Mouse (Mus musculus) limb, embryonic 11.5 days (tissue): ENCODE measurements around the gene Shtn1. TPM values are rescaled to one million over a fixed set of nuclear protein-coding genes. Genes with fewer than 3 reads are reported as not detected.

Source experiments
- ATAC-seq: fragments of 200-750 bp; cut with Nextera tagmentation; 2 replicates; pipeline ENCODE4 v1.8.0; 2017; ENCODE audit warnings: low read depth; ENCODE audit not compliant: insufficient number of reproducible peaks, low FRiP score, low TSS enrichment
- DNase-seq: peaks from one replicate; pipeline ENCODE4 v3.0.0-alpha.2; 2015; ENCODE audit warnings: low spot score
- H3K27ac ChIP-seq: fragments of 300-500 bp; sonication (generic); replicated peaks from 2 replicates; pipeline ENCODE4 v1.5.1; 2014; ENCODE audit warnings: low read depth, mild to moderate bottlenecking, low read length
- H3K27me3 ChIP-seq: fragments of 300-500 bp; sonication (generic); 2 replicates; pipeline ENCODE4 v1.6.1; 2014; ENCODE audit warnings: mild to moderate bottlenecking, low read length, mixed read lengths; ENCODE audit not compliant: control insufficient read depth, insufficient read depth
- H3K36me3 ChIP-seq: fragments of 300-500 bp; sonication (generic); 2 replicates; pipeline ENCODE4 v1.6.1; 2014; ENCODE audit warnings: mild to moderate bottlenecking, low read length, moderate library complexity, mixed read lengths; ENCODE audit not compliant: control insufficient read depth, insufficient read depth
- H3K4me1 ChIP-seq: fragments of 300-500 bp; sonication (generic); 2 replicates; pipeline ENCODE4 v1.6.1; 2014; ENCODE audit warnings: low read length, mixed read lengths; ENCODE audit not compliant: control insufficient read depth, insufficient read depth
- H3K4me2 ChIP-seq: fragments of 300-500 bp; sonication (generic); 2 replicates; pipeline ENCODE4 v1.6.1; 2014; ENCODE audit warnings: low read depth, mild to moderate bottlenecking, moderate library complexity; ENCODE audit not compliant: severe bottlenecking
- H3K4me3 ChIP-seq: fragments of 300-500 bp; sonication (generic); 2 replicates; pipeline ENCODE4 v1.5.1; 2014; ENCODE audit warnings: low read depth, low read length
- H3K9ac ChIP-seq: fragments of 300-500 bp; sonication (generic); 2 replicates; pipeline ENCODE4 v1.6.1; 2014; ENCODE audit warnings: mild to moderate bottlenecking, low read length
- H3K9me3 ChIP-seq: fragments of 300-500 bp; sonication (generic); 2 replicates; pipeline ENCODE4 v1.6.1; 2016; ENCODE audit warnings: low read length; ENCODE audit not compliant: control insufficient read depth
- WGBS: fragments of 180-500 bp; shearing (Covaris S2); extraction: QIAGEN DNeasy Blood & Tissue Kit; methylation state at CpG from one replicate; pipeline ENCODE4 v1.1.7; 2014; 5-methylcytosine and 5-hydroxymethylcytosine counted together
- polyA plus RNA-seq: library from polyadenylated mRNA; unstranded; fragments of >200 nt; fragmentation: Nextera tagmentation; extraction: Ambion mirVana; gene quantifications from 2 replicates; pipeline ENCODE4 v1.2.1, GENCODE M21; 2014

Shtn1 gene
- polyA plus RNA-seq, 1 experiment from 2014 or later = 0.71 TPM

GRCm38 (mm10) chr19:58951521-58951920 is 124.4 kb downstream of the Shtn1 start:
- Histone ChIP-seq H3K9ac (no peak overlapping the region), H3K9me3 (no peaks in the 10 kb centered on the region), H3K4me3 (no peak overlapping the region), H3K4me2 (no peak overlapping the region), H3K4me1 (no peaks in the 10 kb centered on the region), H3K36me3 (no peaks in the 10 kb centered on the region), H3K27me3 (no peaks in the 10 kb centered on the region), H3K27ac (no peak overlapping the region)
- no peak for DNase-seq
- no peak for ATAC-seq
- WGBS = 76% methylated on average over 3 of the region's 3 CpGs

- Histone ChIP-seq H3K27ac (no peak overlapping the region), H3K36me3 (no peaks in the 10 kb centered on the region), H3K4me1 (peaks cover 3% of the 10 kb centered on the region; the same call in 1 of the 2 replicates), H3K4me3 (no peak overlapping the region), H3K9me3 (no peaks in the 10 kb centered on the region), H3K27me3 (no peaks in the 10 kb centered on the region), H3K9ac (no peak overlapping the region), H3K4me2 (no peak overlapping the region)
- DNase-seq (no peak), ATAC-seq (no peak)
- 91% methylated on average over 7 of the region's 7 CpGs for WGBS
Measured at GRCm38 (mm10) chr19:58945959-58946358, 129.9 kb downstream of the Shtn1 start.

GRCm38 (mm10) chr19:58942841-58943828 is 132.8 kb downstream of the Shtn1 start, which contains the start of the genes Eno4 and Hspa12a:
Eno4 (plus strand) TSS chr19:58943425.
Hspa12a (minus strand) TSS chr19:58943654.
- ATAC-seq (peak; percentile 93), DNase-seq (peak; percentile 99)
- Histone ChIP-seq H3K36me3 (no peaks in the 10 kb centered on the region), H3K9ac (peak within 1 kb of the TSS; percentile 91), H3K4me1 (peaks cover 3% of the 10 kb centered on the region; the same call in 1 of the 2 replicates), H3K4me2 (peak within 1 kb of the TSS; percentile 87), H3K4me3 (peak within 1 kb of the TSS; percentile 65), H3K27me3 (no peaks in the 10 kb centered on the region), H3K9me3 (no peaks in the 10 kb centered on the region), H3K27ac (peak within 1 kb of the TSS; percentile 70)
- under 1% methylated on average over 65 of the region's 65 CpGs for WGBS

GRCm38 (mm10) chr19:58933062-58933461 is 142.8 kb downstream of the Shtn1 start:
- DNase-seq = no peak
- no peak for ATAC-seq
- no peak overlapping the region for H3K27ac ChIP-seq
- no peaks in the 10 kb centered on the region for H3K9me3 ChIP-seq
- no peak overlapping the region for H3K4me2 ChIP-seq
- no peak overlapping the region for H3K9ac ChIP-seq
- H3K4me3 ChIP-seq = no peak overlapping the region
- peaks cover 15% of the 10 kb centered on the region for H3K27me3 ChIP-seq
- no peaks in the 10 kb centered on the region for H3K36me3 ChIP-seq
- 15% methylated on average over 4 of the region's 4 CpGs for WGBS
- H3K4me1 ChIP-seq = peaks cover 17% of the 10 kb centered on the region

- H3K4me1 ChIP-seq = peaks cover 14% of the 10 kb centered on the region
- H3K4me3 ChIP-seq = no peak overlapping the region
- ATAC-seq (no peak), DNase-seq (peak; percentile 47)
- H3K4me2 ChIP-seq = no peak overlapping the region
- WGBS = 18% methylated on average over 16 of the region's 16 CpGs
- no peaks in the 10 kb centered on the region for H3K9me3 ChIP-seq
- peaks cover 15% of the 10 kb centered on the region for H3K27me3 ChIP-seq
- H3K36me3 ChIP-seq = no peaks in the 10 kb centered on the region
- peak overlapping the region; percentile 38; the same call in 1 of the 2 replicates for H3K27ac ChIP-seq
- H3K9ac ChIP-seq = no peak overlapping the region
Measured at GRCm38 (mm10) chr19:58931081-58931800, 144.7 kb downstream of the Shtn1 start.

Other genes with a start within 250 kb of the Shtn1 start
- 0.51 and 0.59 TPM in 2 replicates for gene Eno4, start 132.7 kb downstream of the Shtn1 start, polyA plus RNA-seq
- gene Hspa12a, start 132.4 kb downstream of the Shtn1 start, polyA plus RNA-seq = 3.0 and 3.5 TPM in 2 replicates
- not detected in 2 replicates for gene Vax1, start 94.0 kb upstream of the Shtn1 start, polyA plus RNA-seq
- not detected in 2 replicates for gene Kcnk18, start 143.1 kb upstream of the Shtn1 start, polyA plus RNA-seq
- gene Slc18a2, start 184.8 kb upstream of the Shtn1 start, polyA plus RNA-seq = 9.3 and 10.2 TPM in 2 replicates
- gene Rps12-ps3, start 246.2 kb upstream of the Shtn1 start, polyA plus RNA-seq = 12.4 and 27.5 TPM in 2 replicates